In the genomic region with DNA sequence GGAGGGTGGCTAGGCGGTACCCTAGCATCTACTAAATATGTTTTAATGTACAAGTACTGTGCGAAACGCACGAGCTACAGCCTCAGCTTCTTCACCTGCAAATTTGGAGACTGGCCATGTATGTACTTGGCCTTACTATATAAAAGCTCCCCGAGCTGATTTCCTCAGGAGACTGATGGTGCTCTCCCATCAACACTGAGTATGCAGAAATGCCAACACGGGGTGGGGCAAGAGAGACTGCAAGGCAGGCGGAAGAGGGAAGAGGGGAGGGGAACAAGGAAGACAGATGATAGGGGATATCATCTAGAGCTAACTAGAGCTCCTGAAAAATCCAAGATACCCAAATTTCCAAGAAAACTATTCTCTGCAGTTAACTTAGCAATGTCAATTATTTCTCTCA, we compare ENCODE assay signal across 25 mouse cellular contexts.
"Had no signal": no experiment of that assay in that cellular context is flagged by ENCODE, and none has a peak within 500 bp of the region (broad histone marks: within the 10 kb centered on the region; RNA-seq: fewer than 3 reads in every experiment).

No protein-coding gene starts in this region.

- H3K27ac ChIP-seq: heart, adult 2 months; hindbrain, embryonic 10.5 days; hindbrain, embryonic 12.5 days; hindbrain, embryonic 14.5 days; intestine, embryonic 15.5 days; kidney, embryonic 15.5 days; kidney, postnatal 0 days; left cerebral cortex, adult 2 months; limb, embryonic 10.5 days; limb, embryonic 12.5 days; liver, embryonic 13.5 days; liver, embryonic 15.5 days had no signal

- H3K9me3 ChIP-seq: heart, embryonic 12.5 days; hindbrain, embryonic 10.5 days; hindbrain, embryonic 12.5 days; intestine, embryonic 15.5 days; kidney, embryonic 15.5 days; limb, embryonic 10.5 days; limb, embryonic 12.5 days; liver, embryonic 13.5 days; liver, embryonic 15.5 days had no signal

- H3K36me3 ChIP-seq: hindbrain, embryonic 10.5 days; hindbrain, embryonic 12.5 days; intestine, embryonic 15.5 days; limb, embryonic 12.5 days; liver, embryonic 13.5 days; liver, embryonic 15.5 days had no signal

- H3K4me3 ChIP-seq: heart, adult 2 months; heart, embryonic 12.5 days; hindbrain, embryonic 10.5 days; hindbrain, embryonic 12.5 days; intestine, embryonic 15.5 days; kidney, embryonic 15.5 days; left cerebral cortex, adult 2 months; limb, embryonic 10.5 days; limb, embryonic 12.5 days; liver, embryonic 13.5 days; liver, embryonic 15.5 days had no signal

- DNase-seq: gastrocnemius, postnatal 14 days; gastrocnemius, postnatal 36 days; heart, adult 11 months; heart, adult 2 months; heart, postnatal 10 days; heart, postnatal 4 days; kidney, adult 11 months; kidney, adult 2 months; kidney, postnatal 14 days; kidney, postnatal 36 days; layer of hippocampus, adult 9-11 months; layer of hippocampus, postnatal 36 days; liver; liver, embryonic 13.5 days had no signal

- H3K9ac ChIP-seq: heart, embryonic 12.5 days; hindbrain, embryonic 12.5 days; hindbrain, embryonic 14.5 days; intestine, embryonic 15.5 days; kidney, embryonic 15.5 days; limb, embryonic 12.5 days; liver, embryonic 13.5 days; liver, embryonic 15.5 days had no signal
